Mouse (Mus musculus): ENCODE measurements around the gene Sumf1.

DNA sequence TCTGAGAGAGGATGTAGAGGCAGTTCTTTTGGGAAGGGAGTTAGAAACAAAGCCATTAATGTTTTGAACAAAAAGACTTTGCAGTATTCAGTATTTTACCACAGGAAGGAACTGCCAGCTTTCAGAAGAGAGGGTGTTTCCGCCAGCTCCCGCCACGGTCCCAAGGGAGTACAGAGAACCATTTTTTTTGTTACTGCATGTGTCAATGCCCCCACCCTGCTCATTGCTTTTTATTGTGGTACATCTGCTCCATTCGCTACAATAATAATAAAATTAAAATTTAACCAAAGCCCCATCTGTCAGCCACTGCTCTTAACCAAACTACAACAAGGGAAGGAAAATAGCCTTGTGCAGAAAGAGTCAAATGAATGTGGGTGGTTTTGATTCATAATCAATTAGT lies 7.2 kb upstream of the Sumf1 start:
- TF ChIP-seq GATA1 (IDR thresholded peaks at IDR 0.05; ENCODE audit: borderline replicate concordance, low read length), result no peak
- TF ChIP-seq FLI1 (IDR thresholded peaks at IDR 0.05; ENCODE audit: low read length), result no peak

All from megakaryocyte, embryonic 14.5 days (primary cell).